Mouse (Mus musculus): Measurements from ENCODE around the gene Hoxc8.

The Hoxc8 gene

GRCm38 (mm10) chr15:103032646-103033575, 42.5 kb downstream of the Hoxc8 start:
- no peak for DNase-seq (ENCODE audit: low read depth, low spot score)

- DNase-seq (ENCODE audit: low read depth, low spot score), result peak; percentile 87
Measured at GRCm38 (mm10) chr15:103034043-103034806, 43.8 kb downstream of the Hoxc8 start.

DNA sequence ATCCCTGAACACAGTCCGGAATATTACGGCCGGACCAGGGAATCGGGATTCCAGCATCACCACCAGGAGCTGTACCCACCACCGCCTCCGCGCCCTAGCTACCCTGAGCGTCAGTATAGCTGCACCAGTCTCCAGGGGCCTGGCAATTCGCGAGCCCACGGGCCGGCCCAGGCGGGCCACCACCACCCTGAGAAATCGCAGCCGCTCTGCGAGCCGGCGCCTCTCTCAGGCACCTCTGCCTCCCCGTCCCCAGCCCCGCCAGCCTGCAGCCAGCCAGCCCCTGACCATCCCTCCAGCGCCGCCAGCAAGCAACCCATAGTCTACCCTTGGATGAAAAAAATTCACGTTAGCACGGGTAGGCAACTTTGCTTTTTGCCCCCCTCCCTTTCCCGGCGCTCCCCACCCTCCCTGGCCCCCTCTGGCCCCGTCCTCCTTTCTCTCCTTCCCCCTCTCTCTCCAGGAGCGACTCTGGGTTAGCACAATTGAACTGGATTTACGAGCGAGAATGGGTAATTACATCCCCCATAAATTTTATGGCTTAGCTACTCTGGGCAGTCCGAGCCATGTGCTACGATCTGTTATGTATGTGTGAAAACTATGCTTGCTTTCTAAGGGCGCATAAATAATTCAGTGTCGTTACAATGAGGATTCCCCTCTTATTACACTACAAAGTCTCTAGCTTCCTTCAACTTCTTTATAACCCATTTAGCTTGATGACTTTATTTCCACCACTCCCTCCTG, 44.6 kb downstream of the Hoxc8 start:
- DNase-seq (ENCODE audit: low read depth, low spot score), result no peak

DNA sequence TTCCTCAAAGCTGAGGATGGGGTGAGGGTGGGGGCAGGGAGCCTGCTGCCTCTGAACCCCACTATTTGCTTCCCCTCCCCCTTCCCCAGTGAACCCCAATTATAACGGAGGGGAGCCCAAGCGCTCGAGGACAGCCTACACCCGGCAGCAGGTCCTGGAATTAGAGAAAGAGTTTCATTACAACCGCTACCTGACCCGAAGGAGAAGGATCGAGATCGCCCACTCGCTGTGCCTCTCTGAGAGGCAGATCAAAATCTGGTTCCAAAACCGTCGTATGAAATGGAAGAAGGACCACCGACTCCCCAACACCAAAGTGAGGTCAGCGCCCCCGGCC, 45.1 kb downstream of the Hoxc8 start:
- DNase-seq (ENCODE audit: low read depth, low spot score), result peak; percentile 60

GRCm38 (mm10) chr15:103037579-103037978, 47.2 kb downstream of the Hoxc8 start:
- no peak for DNase-seq (ENCODE audit: low read depth, low spot score)

DNA sequence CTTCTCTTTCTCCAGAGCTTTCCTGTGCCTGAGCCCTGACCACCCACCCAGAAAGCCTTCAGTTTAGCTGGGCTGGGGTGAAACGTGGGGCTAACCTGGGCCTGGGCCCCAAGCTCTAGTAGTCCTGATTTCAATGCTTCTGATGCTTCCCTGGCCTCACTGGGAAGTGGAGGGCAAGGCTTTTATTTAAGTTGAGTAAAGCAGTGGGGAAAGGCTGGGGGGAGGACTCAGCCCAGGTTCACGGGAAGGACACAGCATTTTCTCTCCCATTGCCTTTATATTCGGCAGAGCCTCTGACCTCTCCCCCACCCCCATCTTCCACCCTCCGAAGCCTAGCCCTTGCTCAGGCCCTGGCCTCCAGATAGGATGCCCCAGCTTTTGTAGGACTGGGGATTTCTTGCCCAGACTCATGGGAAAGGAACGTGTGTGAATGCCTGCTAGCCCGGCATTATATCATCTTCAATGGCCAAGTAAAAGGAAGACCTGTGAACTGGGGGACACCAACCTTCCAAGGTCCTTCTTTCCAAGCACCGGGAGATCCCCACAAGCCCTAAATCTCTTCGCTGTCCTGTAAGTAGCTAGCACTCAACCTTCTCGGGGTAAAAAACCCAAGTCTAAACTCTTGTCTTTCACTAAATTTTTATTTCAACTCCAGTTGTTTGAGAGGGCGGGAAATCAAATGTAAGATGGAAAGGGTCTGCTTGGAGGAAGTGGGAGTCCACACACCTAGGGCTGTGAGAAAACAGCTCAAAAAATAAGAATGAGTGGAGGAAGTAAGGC, 48.5 kb downstream of the Hoxc8 start:
- DNase-seq (ENCODE audit: low read depth, low spot score), result no peak

GRCm38 (mm10) chr15:103039609-103040008, 49.2 kb downstream of the Hoxc8 start:
- no peak for DNase-seq (ENCODE audit: low read depth, low spot score)

DNA sequence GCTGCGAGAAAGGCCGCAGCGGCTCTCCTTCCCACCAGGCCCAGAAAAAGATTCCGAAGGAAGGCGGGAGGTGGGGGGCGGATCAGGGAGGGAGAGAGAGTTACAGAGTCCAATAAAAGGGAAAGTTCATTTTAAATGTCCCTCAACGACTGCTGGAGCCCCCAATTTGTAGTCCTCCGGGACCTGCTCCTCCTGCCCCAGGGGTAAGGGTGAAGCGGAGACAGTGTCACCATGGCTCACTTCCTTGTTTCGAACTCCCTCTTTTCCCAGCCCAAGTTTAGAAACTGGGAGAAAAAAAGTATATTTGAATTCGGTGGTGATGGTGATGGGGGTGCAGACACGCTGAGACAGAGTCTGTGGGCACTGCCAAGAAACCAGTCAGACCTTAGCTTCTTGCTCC, 50.2 kb downstream of the Hoxc8 start:
- DNase-seq (ENCODE audit: low read depth, low spot score), result no peak

DNA sequence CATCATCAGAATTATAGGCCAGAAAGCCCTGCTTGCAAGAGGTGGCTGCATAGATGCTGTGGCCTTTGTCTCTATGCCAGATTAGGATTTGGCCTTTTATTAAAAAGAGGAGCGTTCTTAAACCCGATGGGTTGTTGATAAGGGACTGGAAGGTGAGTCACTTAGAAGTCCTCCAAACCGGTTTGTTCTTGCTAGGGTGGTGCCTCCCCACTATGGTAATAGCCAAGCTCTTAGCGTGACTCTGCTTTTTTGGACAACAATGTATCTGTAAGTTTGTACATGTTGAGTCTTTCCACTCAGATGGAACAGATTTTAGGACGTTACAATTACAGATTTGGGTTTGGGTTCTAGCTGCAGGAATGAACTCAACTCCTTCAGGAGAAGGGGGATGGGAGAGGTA, 51.2 kb downstream of the Hoxc8 start:
- DNase-seq (ENCODE audit: low read depth, low spot score), result no peak

- DNase-seq (ENCODE audit: low read depth, low spot score), result no peak
Measured at GRCm38 (mm10) chr15:103042209-103042608, 51.8 kb downstream of the Hoxc8 start.
